Mouse (Mus musculus) heart, embryonic 16.5 days (tissue): ENCODE data around the gene Sidt1. TPM values are rescaled to one million over a fixed set of nuclear protein-coding genes. Genes with fewer than 3 reads are reported as not detected.
"Not testable (repeated sequence)": the region's sequence is repeated elsewhere in the genome, so short reads cannot be mapped to it uniquely, and the experiment has no call there.

Experiments used
- ATAC-seq: fragments of 200-750 bp; cut with Nextera tagmentation; replicated peaks from 2 replicates; pipeline ENCODE4 v1.8.0; 2017; ENCODE audit warnings: moderate number of reproducible peaks; ENCODE audit not compliant: insufficient read depth, low FRiP score; ENCODE audit errors: extremely low read depth
- H3K27ac ChIP-seq: fragments of 300-500 bp; sonication (generic); 2 replicates; pipeline ENCODE4 v1.5.1; 2014; ENCODE audit warnings: mild to moderate bottlenecking, low read length, control low read depth, moderate library complexity
- H3K27me3 ChIP-seq: fragments of 300-500 bp; sonication (generic); 2 replicates; pipeline ENCODE4 v1.6.1; 2014; ENCODE audit warnings: low read length, mixed read lengths; ENCODE audit not compliant: control insufficient read depth, insufficient read depth
- H3K36me3 ChIP-seq: fragments of 300-500 bp; sonication (generic); 2 replicates; pipeline ENCODE4 v1.6.1; 2014; ENCODE audit not compliant: control insufficient read depth, insufficient read depth
- H3K4me1 ChIP-seq: fragments of 300-500 bp; sonication (generic); 2 replicates; pipeline ENCODE4 v1.6.1; 2014; ENCODE audit warnings: low read length, mixed read lengths; ENCODE audit not compliant: control insufficient read depth, insufficient read depth
- H3K4me2 ChIP-seq: fragments of 300-500 bp; sonication (generic); 2 replicates; pipeline ENCODE4 v1.6.1; 2014; ENCODE audit warnings: low read depth, mild to moderate bottlenecking, control low read depth, low read length
- H3K4me3 ChIP-seq: fragments of 300-500 bp; sonication (generic); 2 replicates; pipeline ENCODE4 v1.5.1; 2014; ENCODE audit warnings: mild to moderate bottlenecking, control low read depth, low read length
- H3K9ac ChIP-seq: fragments of 300-500 bp; sonication (generic); 2 replicates; pipeline ENCODE4 v1.6.1; 2014; ENCODE audit warnings: low read length, control low read depth
- H3K9me3 ChIP-seq: fragments of 300-500 bp; sonication (generic); replicated peaks from 2 replicates; pipeline ENCODE4 v1.6.1; 2016; ENCODE audit warnings: low read length; ENCODE audit not compliant: control insufficient read depth
- WGBS: fragments of 180-500 bp; shearing (Covaris S2); extraction: QIAGEN DNeasy Blood & Tissue Kit; methylation state at CpG from one replicate; pipeline ENCODE4 v1.1.7; 2014; 5-methylcytosine and 5-hydroxymethylcytosine counted together
- polyA plus RNA-seq: library from polyadenylated mRNA; unstranded; fragments of >200 nt; fragmentation: Nextera tagmentation; extraction: Ambion mirVana; gene quantifications from 2 replicates; pipeline ENCODE4 v1.2.1, GENCODE M21; 2015

Gene Sidt1
- polyA plus RNA-seq, 1 experiment from 2014 or later: 0.80 TPM

- WGBS: 82% methylated on average over 3 of the region's 3 CpGs
- H3K27ac ChIP-seq: no peak overlapping the region
Measured at GRCm38 (mm10) chr16:44320232-44320631, 12.8 kb downstream of the Sidt1 start.

GRCm38 (mm10) chr16:44316350-44316749 is 16.6 kb downstream of the Sidt1 start:
- Histone ChIP-seq H3K4me3 (no peak overlapping the region), H3K27me3 (no peaks in the 10 kb centered on the region)
- 83% methylated on average over 4 of the region's 4 CpGs for WGBS

More at GRCm38 (mm10) chr16:44320232-44320631, 12.8 kb downstream of the Sidt1 start:
- no peak overlapping the region for H3K4me2 ChIP-seq
- ATAC-seq: no peak
- no peaks in the 10 kb centered on the region for H3K9me3 ChIP-seq
- H3K27me3 ChIP-seq: no peaks in the 10 kb centered on the region
- no peak overlapping the region for H3K9ac ChIP-seq
- H3K4me3 ChIP-seq: no peak overlapping the region
- H3K36me3 ChIP-seq: no peaks in the 10 kb centered on the region
- H3K4me1 ChIP-seq: no peaks in the 10 kb centered on the region

GRCm38 (mm10) chr16:44313422-44313821 is 19.6 kb downstream of the Sidt1 start:
- H3K27me3 ChIP-seq: no peaks in the 10 kb centered on the region
- peaks cover 6% of the 10 kb centered on the region for H3K4me1 ChIP-seq
- H3K36me3 ChIP-seq: no peaks in the 10 kb centered on the region
- no peak overlapping the region for H3K9ac ChIP-seq
- no peak overlapping the region for H3K4me2 ChIP-seq
- no peaks in the 10 kb centered on the region for H3K9me3 ChIP-seq
- no peak overlapping the region for H3K4me3 ChIP-seq
- ATAC-seq: peak; percentile 52; the same call in 1 of the 2 replicates
- H3K27ac ChIP-seq: no peak overlapping the region
- WGBS: 24% methylated on average over 4 of the region's 4 CpGs

More at GRCm38 (mm10) chr16:44316350-44316749, 16.6 kb downstream of the Sidt1 start:
- Histone ChIP-seq H3K36me3 (no peaks in the 10 kb centered on the region), H3K9ac (no peak overlapping the region), H3K27ac (no peak overlapping the region), H3K4me2 (no peak overlapping the region), H3K9me3 (no peaks in the 10 kb centered on the region), H3K4me1 (peaks cover 6% of the 10 kb centered on the region)
- ATAC-seq: no peak

- Histone ChIP-seq H3K27ac (no peak overlapping the region), H3K4me1 (no peaks in the 10 kb centered on the region), H3K4me2 (no peak overlapping the region), H3K36me3 (no peaks in the 10 kb centered on the region), H3K27me3 (no peaks in the 10 kb centered on the region), H3K9ac (no peak overlapping the region), H3K9me3 (no peaks in the 10 kb centered on the region), H3K4me3 (no peak overlapping the region)
- WGBS: 53% methylated on average over 3 of the region's 3 CpGs
- ATAC-seq: no peak
Measured at GRCm38 (mm10) chr16:44305606-44306005, 27.4 kb downstream of the Sidt1 start.

GRCm38 (mm10) chr16:44303822-44304221 is 29.2 kb downstream of the Sidt1 start:
- no peak overlapping the region for H3K9ac ChIP-seq
- H3K4me2 ChIP-seq: no peak overlapping the region
- H3K36me3 ChIP-seq: no peaks in the 10 kb centered on the region
- no peaks in the 10 kb centered on the region for H3K27me3 ChIP-seq
- WGBS: 70% methylated on average over 2 of the region's 2 CpGs
- H3K4me1 ChIP-seq: no peaks in the 10 kb centered on the region
- no peak overlapping the region for H3K4me3 ChIP-seq
- ATAC-seq: no peak
- H3K27ac ChIP-seq: no peak overlapping the region
- no peaks in the 10 kb centered on the region for H3K9me3 ChIP-seq

GRCm38 (mm10) chr16:44302126-44302892 is 30.7 kb downstream of the Sidt1 start:
- Histone ChIP-seq H3K27me3 (no peaks in the 10 kb centered on the region; the same call in 1 of the 2 replicates), H3K4me3 (no peak overlapping the region), H3K9me3 (no peaks in the 10 kb centered on the region), H3K27ac (no peak overlapping the region), H3K4me1 (no peaks in the 10 kb centered on the region), H3K36me3 (no peaks in the 10 kb centered on the region), H3K9ac (no peak overlapping the region), H3K4me2 (no peak overlapping the region)
- ATAC-seq: no peak; the same call in 1 of the 2 replicates
- 37% methylated on average over 10 of the region's 10 CpGs for WGBS

GRCm38 (mm10) chr16:44299438-44300093 is 33.4 kb downstream of the Sidt1 start:
- 74% methylated on average over 20 of the region's 20 CpGs for WGBS
- Histone ChIP-seq H3K9ac (no peak overlapping the region), H3K36me3 (no peaks in the 10 kb centered on the region), H3K9me3 (no peaks in the 10 kb centered on the region), H3K4me3 (no peak overlapping the region), H3K27ac (no peak overlapping the region), H3K4me2 (no peak overlapping the region), H3K27me3 (no peaks in the 10 kb centered on the region; the same call in 1 of the 2 replicates), H3K4me1 (no peaks in the 10 kb centered on the region)
- no peak for ATAC-seq

- ATAC-seq: no peak
- no peak overlapping the region for H3K27ac ChIP-seq
- no peak overlapping the region for H3K4me3 ChIP-seq
- H3K36me3 ChIP-seq: no peaks in the 10 kb centered on the region
- H3K4me1 ChIP-seq: no peaks in the 10 kb centered on the region
- no peak overlapping the region for H3K9ac ChIP-seq
- no peaks in the 10 kb centered on the region; the same call in 1 of the 2 replicates for H3K27me3 ChIP-seq
- H3K9me3 ChIP-seq: no peaks in the 10 kb centered on the region
- no peak overlapping the region for H3K4me2 ChIP-seq
Measured at GRCm38 (mm10) chr16:44293960-44294359, 39.0 kb downstream of the Sidt1 start.

GRCm38 (mm10) chr16:44292681-44293080 is 40.3 kb downstream of the Sidt1 start:
- H3K4me1 ChIP-seq, H3K27me3 ChIP-seq, H3K9me3 ChIP-seq, H3K27ac ChIP-seq, H3K4me3 ChIP-seq, ATAC-seq, H3K36me3 ChIP-seq, H3K4me2 ChIP-seq, H3K9ac ChIP-seq: not testable (repeated sequence)
- 97% methylated on average over 2 of the region's 2 CpGs for WGBS
